ENCODE assay signal across 17 mouse cellular contexts in genomic region chr6:127334256-127334655, GRCm38 (mm10).
DNase-seq lines count a peak whose midpoint lies in the region; ATAC-seq lines count a peak whose summit lies in the region.
"Had no signal": no experiment of that assay in that cellular context is flagged by ENCODE, and none has a peak within 500 bp of the region (broad histone marks: within the 10 kb centered on the region; RNA-seq: fewer than 3 reads in every experiment).

No protein-coding gene starts in this region.

- ATAC-seq in forebrain, embryonic 14.5 days = no peak
- no peak for ATAC-seq in forebrain, embryonic 16.5 days
- 0 out of 2 replicates have a peak, but pooled peaks have one; percentile 3 for ATAC-seq in stomach, embryonic 15.5 days (ENCODE audit: insufficient read depth, low FRiP score, low read depth)

- no peaks in the 10 kb centered on the region for H3K9me3 ChIP-seq in forebrain, embryonic 14.5 days (replicated peaks; ENCODE audit: control insufficient read depth, low read length)
- no peaks in the 10 kb centered on the region for H3K9me3 ChIP-seq in forebrain, embryonic 16.5 days (ENCODE audit: control insufficient read depth, low read length)
- no peaks in the 10 kb centered on the region for H3K9me3 ChIP-seq in stomach, embryonic 15.5 days
- H3K9me3 ChIP-seq: neural tube, embryonic 12.5 days had no signal

- no peak overlapping the region for H3K4me3 ChIP-seq in forebrain, embryonic 14.5 days (ENCODE audit: low read depth, low read length)
- no peak overlapping the region for H3K4me3 ChIP-seq in forebrain, embryonic 16.5 days (replicated peaks; ENCODE audit: low read length)
- H3K4me3 ChIP-seq in stomach, embryonic 15.5 days (replicated peaks) = no peak overlapping the region
- H3K4me3 ChIP-seq: gastrocnemius, adult 2 months; neural tube, embryonic 12.5 days had no signal

- no peak for DNase-seq in forebrain, embryonic 14.5 days (ENCODE audit: low spot score)
- DNase-seq in urinary bladder, adult 18-20 months (ENCODE audit: low spot score in 2 of 2) = peak; percentile 32 to 63
- no peak for DNase-seq in urinary bladder, postnatal 4 days (ENCODE audit: low spot score in 2 of 2)
- DNase-seq in large intestine, adult 2 months (ENCODE audit: low read depth, low spot score) = peak; percentile 75
- no peak for DNase-seq in layer of hippocampus, adult 9-10 months (ENCODE audit: low spot score)
- DNase-seq in left cerebral cortex, postnatal 10 days (ENCODE audit: extremely low spot score in 1 of 2, low spot score in 2 of 2) = no peak
- DNase-seq: cerebellum, adult 9-10 months; gastrocnemius, adult 2 months; kidney, adult 8-10 months; layer of hippocampus, adult 9-11 months; retina, postnatal 1 day had no signal

- H3K27me3 ChIP-seq in forebrain, embryonic 14.5 days (replicated peaks; ENCODE audit: control insufficient read depth, insufficient read depth, low read length) = no peaks in the 10 kb centered on the region
- no peaks in the 10 kb centered on the region; the same call in 1 of the 2 replicates for H3K27me3 ChIP-seq in forebrain, embryonic 16.5 days (replicated peaks; ENCODE audit: control insufficient read depth, insufficient read depth, low read length)
- H3K27me3 ChIP-seq in stomach, embryonic 15.5 days (replicated peaks) = no peaks in the 10 kb centered on the region
- H3K27me3 ChIP-seq: neural tube, embryonic 12.5 days had no signal

- intact Hi-C loops in left cerebral cortex, postnatal 10 days (cut with DNase I) = no loop called here

- H3K4me1 ChIP-seq in forebrain, embryonic 14.5 days (ENCODE audit: control insufficient read depth, insufficient read depth, low read length) = peaks cover 47% of the 10 kb centered on the region
- H3K4me1 ChIP-seq in forebrain, embryonic 16.5 days (replicated peaks; ENCODE audit: control insufficient read depth, insufficient read depth, low read length) = peaks cover 46% of the 10 kb centered on the region
- peaks cover 52% of the 10 kb centered on the region for H3K4me1 ChIP-seq in stomach, embryonic 15.5 days

- peak overlapping the region; percentile 2; the same call in 1 of the 2 replicates for H3K27ac ChIP-seq in forebrain, embryonic 14.5 days (ENCODE audit: low read depth, low read length)
- no peak overlapping the region for H3K27ac ChIP-seq in forebrain, embryonic 16.5 days (ENCODE audit: low read length)
- H3K27ac ChIP-seq in stomach, embryonic 15.5 days = peak overlapping the region; percentile 18; the same call in 1 of the 2 replicates
- H3K27ac ChIP-seq: gastrocnemius, adult 2 months; liver, embryonic 14.5 days; neural tube, embryonic 12.5 days had no signal

- no peaks in the 10 kb centered on the region for H3K36me3 ChIP-seq in forebrain, embryonic 14.5 days (ENCODE audit: control insufficient read depth, insufficient read depth, low read length)
- no peaks in the 10 kb centered on the region for H3K36me3 ChIP-seq in forebrain, embryonic 16.5 days (ENCODE audit: control insufficient read depth, insufficient read depth)
- H3K36me3 ChIP-seq in stomach, embryonic 15.5 days = no peaks in the 10 kb centered on the region
- H3K36me3 ChIP-seq: neural tube, embryonic 12.5 days had no signal

- H3K9ac ChIP-seq in forebrain, embryonic 14.5 days (ENCODE audit: low read length) = no peak overlapping the region
- no peak overlapping the region for H3K9ac ChIP-seq in forebrain, embryonic 16.5 days (replicated peaks; ENCODE audit: low read depth, low read length)
- no peak overlapping the region for H3K9ac ChIP-seq in stomach, embryonic 15.5 days
- H3K9ac ChIP-seq: liver, embryonic 14.5 days; neural tube, embryonic 12.5 days had no signal

- no peak overlapping the region for H3K4me2 ChIP-seq in forebrain, embryonic 14.5 days (ENCODE audit: low read length)
- H3K4me2 ChIP-seq in forebrain, embryonic 16.5 days (ENCODE audit: low read length) = no peak overlapping the region
- no peak overlapping the region for H3K4me2 ChIP-seq in stomach, embryonic 15.5 days
- H3K4me2 ChIP-seq: heart, embryonic 11.5 days; midbrain, embryonic 11.5 days; neural tube, embryonic 12.5 days had no signal

- 94% methylated on average over 6 of the region's 6 CpGs for WGBS in forebrain, embryonic 14.5 days
- WGBS in forebrain, embryonic 16.5 days = 98% methylated on average over 6 of the region's 6 CpGs
- WGBS in large intestine, adult 2 months = 35% methylated on average over 6 of the region's 6 CpGs
- 62% methylated on average over 6 of the region's 6 CpGs for WGBS in stomach, embryonic 15.5 days

Comparison
In these comparisons a context has a peak if more than half of its experiments do, and no peak if none do; other contexts are left out.
1. DNase-seq: peak in urinary bladder, adult 18-20 months (2 of 2) and large intestine, adult 2 months (single experiment); none in forebrain, embryonic 14.5 days (single experiment), urinary bladder, postnatal 4 days (0 of 2), layer of hippocampus, adult 9-10 months (single experiment) and left cerebral cortex, postnatal 10 days (0 of 2).